Mouse (Mus musculus) lung, postnatal 25 days (tissue): ENCODE data around the gene 1700020L24Rik.

Source experiments
- DNase-seq: peaks from one replicate; pipeline ENCODE4 v3.0.0; 2022; ENCODE audit warnings: low spot score

Gene 1700020L24Rik

DNA sequence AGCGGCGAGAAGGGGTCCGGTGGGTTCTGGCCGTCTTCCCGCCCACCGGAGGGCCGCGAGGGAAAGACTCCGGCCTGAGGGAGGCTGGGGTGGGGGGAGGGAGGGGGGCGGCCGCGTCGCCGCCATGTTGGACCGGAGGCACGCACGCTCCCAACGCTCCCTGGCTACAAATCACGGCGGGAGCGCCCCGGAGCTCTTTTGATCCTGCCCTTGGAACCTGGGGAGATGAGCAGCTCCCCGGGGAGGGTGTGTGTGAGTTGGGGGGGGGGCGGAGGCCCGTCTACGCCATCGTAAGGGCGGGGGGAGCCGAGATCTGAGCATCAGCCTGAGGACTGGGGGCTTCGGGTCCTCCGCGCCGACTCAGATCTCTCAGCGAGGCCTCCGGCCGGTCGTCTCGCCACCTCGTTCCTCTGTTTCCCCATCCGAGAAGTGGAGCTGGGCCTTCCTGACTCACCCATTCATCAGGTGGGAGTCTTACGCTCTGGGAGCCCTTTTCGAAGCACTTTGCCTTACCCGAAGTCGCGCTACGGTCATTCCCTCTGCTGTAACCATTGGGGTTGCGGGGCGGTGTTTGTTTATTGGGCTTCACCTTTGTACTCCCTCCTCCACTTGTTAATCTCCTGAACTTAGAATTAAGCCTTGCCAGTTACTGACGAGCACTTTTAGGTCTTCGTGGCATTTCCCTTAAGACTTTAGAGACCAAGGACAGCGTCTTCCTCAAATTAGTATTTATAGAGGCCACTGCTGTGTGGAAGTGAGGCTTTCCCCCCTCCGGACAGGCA, 35.9 kb downstream of the 1700020L24Rik start:
- no peak for DNase-seq
